Mouse (Mus musculus): ENCODE data around the gene Gad1. TPM values are rescaled to one million over a fixed set of nuclear protein-coding genes. Genes with fewer than 3 reads are reported as not detected.

Gene Gad1
- total and polyA plus RNA-seq, 2 experiments from 2014 or later: 122 to 135 TPM

DNA sequence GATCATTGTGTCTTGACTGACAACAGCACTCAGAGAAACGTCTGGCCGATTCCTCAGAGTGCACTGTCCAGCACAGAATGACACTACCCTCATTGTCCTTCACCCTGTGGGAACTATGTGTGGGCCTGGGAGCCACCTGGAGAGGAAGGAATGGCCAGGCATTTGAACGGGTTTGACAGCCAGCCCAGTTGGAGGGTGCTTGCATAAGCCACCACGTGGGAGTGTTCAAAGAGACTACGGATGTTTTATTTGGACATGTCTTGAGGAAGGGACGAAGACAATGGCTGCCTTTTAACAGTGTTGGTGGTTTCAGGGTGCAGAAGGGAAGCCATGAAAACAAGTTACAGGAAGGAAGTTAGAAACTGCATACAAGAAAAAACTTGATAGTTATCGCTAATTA, 72.9 kb downstream of the Gad1 start:
- WGBS: 73% methylated on average over 7 of the region's 7 CpGs
- Histone ChIP-seq H3K27me3 (ENCODE audit: insufficient read depth, low read length) (no peaks in the 10 kb centered on the region), H3K9ac (no peak overlapping the region), H3K9me3 (ENCODE audit: low read length) (no peaks in the 10 kb centered on the region), H3K4me1 (ENCODE audit: insufficient read depth) (peaks cover 5% of the 10 kb centered on the region; the same call in 1 of the 2 replicates), H3K4me3 (ENCODE audit: low read depth, low read length) (no peak overlapping the region), H3K27ac (ENCODE audit: low read depth, low read length) (no peak overlapping the region), H3K4me2 (ENCODE audit: low read depth) (no peak overlapping the region), H3K36me3 (ENCODE audit: insufficient read depth) (no peaks in the 10 kb centered on the region)
- ATAC-seq (no peak), DNase-seq (no peak)
- TF ChIP-seq CTCF (IDR thresholded peaks at IDR 0.05; ENCODE audit: low read depth): no peak

DNA sequence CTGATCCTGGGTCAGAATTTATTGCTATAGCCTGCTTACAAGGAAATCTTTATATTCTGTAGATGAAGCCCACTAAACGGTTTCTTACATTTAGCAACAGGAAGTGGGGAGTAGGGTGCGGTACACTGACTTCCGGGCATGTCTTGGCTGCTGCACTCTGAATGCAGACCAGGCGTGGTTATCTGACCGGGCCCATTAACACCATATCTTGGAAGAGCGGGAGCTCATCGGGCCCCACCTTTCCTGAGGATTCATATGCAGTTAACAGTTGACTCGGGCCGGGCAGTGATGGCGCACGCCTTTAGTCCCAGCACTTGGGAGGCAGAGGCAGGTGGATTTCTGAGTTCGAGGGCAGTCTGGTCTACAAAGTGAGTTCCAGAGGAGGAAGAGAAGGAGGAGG, 75.5 kb downstream of the Gad1 start:
- Histone ChIP-seq H3K27me3 (ENCODE audit: insufficient read depth, low read length) (no peaks in the 10 kb centered on the region), H3K36me3 (ENCODE audit: insufficient read depth) (no peaks in the 10 kb centered on the region), H3K9ac (no peak overlapping the region), H3K4me3 (ENCODE audit: low read depth, low read length) (no peak overlapping the region), H3K27ac (ENCODE audit: low read depth, low read length) (no peak overlapping the region), H3K4me2 (ENCODE audit: low read depth) (no peak overlapping the region), H3K4me1 (ENCODE audit: insufficient read depth) (peaks cover 5% of the 10 kb centered on the region; the same call in 1 of the 2 replicates), H3K9me3 (ENCODE audit: low read length) (no peaks in the 10 kb centered on the region)
- ATAC-seq (no peak), DNase-seq (no peak)
- TF ChIP-seq CTCF (IDR thresholded peaks at IDR 0.05; ENCODE audit: low read depth): no peak
- 96% methylated on average over 12 of the region's 12 CpGs for WGBS

DNA sequence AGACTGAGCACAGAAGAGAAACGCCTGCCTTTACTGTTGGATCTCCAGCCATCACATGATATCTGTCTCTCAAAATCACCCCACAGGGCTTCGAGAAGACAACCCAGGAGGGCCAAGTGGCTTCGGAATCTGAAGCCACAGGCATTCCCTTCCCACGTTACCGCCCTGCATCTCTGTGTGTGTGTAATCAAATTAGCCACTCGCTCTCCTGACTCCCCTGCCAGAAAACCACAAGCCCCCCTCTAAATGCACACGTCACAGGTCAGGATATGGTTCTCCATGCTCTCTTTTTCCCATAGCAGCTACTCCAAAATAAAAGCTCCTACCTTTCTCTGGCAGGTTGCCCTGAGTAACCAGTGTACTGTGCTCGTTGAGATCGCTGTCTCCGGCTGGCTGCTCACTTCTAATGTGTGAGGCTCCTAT, 76.5 kb downstream of the Gad1 start:
- H3K36me3 ChIP-seq (ENCODE audit: insufficient read depth): no peaks in the 10 kb centered on the region
- no peaks in the 10 kb centered on the region for H3K27me3 ChIP-seq (ENCODE audit: insufficient read depth, low read length)
- H3K4me1 ChIP-seq (ENCODE audit: insufficient read depth): peaks cover 5% of the 10 kb centered on the region; the same call in 1 of the 2 replicates
- no peaks in the 10 kb centered on the region for H3K9me3 ChIP-seq (ENCODE audit: low read length)
- H3K4me3 ChIP-seq (ENCODE audit: low read depth, low read length): 0 out of 2 replicates have a peak overlapping the region, but pooled peaks have one; percentile 17
- WGBS: 8% methylated on average over 10 of the region's 10 CpGs
- H3K9ac ChIP-seq: no peak overlapping the region
- DNase-seq (peak; percentile 83), ATAC-seq (peak; percentile 95)
- peak overlapping the region; percentile 36 for H3K4me2 ChIP-seq (ENCODE audit: low read depth)
- no peak overlapping the region; the same call in 1 of the 2 replicates for H3K27ac ChIP-seq (ENCODE audit: low read depth, low read length)
- no peak for TF ChIP-seq CTCF (IDR thresholded peaks at IDR 0.05; ENCODE audit: low read depth)

DNA sequence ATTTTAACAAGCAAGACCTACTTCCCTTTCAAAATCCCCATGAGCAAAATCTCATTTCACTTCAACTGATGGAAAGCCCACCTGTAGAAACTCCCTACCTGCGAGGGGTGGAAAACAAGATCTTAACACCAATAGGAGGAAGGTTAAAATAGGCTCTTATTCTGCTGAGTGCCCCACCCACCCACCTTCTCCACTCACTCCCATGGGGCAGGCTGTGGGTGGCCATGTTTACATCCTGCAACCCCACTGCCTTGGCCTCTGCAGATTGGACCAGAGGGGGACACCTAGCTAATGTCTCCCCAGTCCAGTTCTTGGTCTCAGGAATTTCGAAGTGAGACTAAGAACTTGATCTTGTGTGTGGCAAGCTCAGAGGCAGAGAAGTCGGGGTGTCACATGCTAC, 77.0 kb downstream of the Gad1 start:
- Histone ChIP-seq H3K27ac (ENCODE audit: low read depth, low read length) (no peak overlapping the region), H3K9ac (no peak overlapping the region), H3K4me3 (ENCODE audit: low read depth, low read length) (0 out of 2 replicates have a peak overlapping the region, but pooled peaks have one; percentile 17), H3K4me1 (ENCODE audit: insufficient read depth) (peaks cover 5% of the 10 kb centered on the region; the same call in 1 of the 2 replicates), H3K36me3 (ENCODE audit: insufficient read depth) (no peaks in the 10 kb centered on the region), H3K27me3 (ENCODE audit: insufficient read depth, low read length) (no peaks in the 10 kb centered on the region), H3K9me3 (ENCODE audit: low read length) (no peaks in the 10 kb centered on the region), H3K4me2 (ENCODE audit: low read depth) (peak overlapping the region; percentile 36)
- TF ChIP-seq CTCF (IDR thresholded peaks at IDR 0.05; ENCODE audit: low read depth): no peak
- DNase-seq: no peak
- no peak for ATAC-seq
- WGBS: 72% methylated on average over 3 of the region's 3 CpGs

DNA sequence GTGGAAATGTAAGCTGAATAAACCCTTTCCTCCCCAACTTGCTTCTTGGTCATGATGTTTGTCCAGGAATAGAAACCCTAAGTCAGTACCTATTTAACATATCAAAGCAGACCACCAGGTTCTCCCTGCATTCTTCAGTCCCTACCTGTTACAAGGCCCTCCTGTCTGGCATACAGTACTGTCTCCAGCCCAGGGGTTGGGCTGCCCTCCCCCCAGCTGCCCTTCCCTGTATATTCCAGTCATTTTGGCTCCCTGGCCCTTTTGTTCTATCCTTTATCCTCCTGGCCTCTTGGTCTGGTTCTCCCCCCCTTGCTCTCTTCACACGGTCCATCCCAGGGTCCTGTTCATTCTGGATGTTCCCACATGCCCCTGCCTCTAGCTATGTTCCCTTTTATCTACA, 78.4 kb downstream of the Gad1 start:
- no peak for TF ChIP-seq CTCF (IDR thresholded peaks at IDR 0.05; ENCODE audit: low read depth)
- ATAC-seq (no peak), DNase-seq (no peak)
- Histone ChIP-seq H3K9ac (no peak overlapping the region), H3K27me3 (ENCODE audit: insufficient read depth, low read length) (no peaks in the 10 kb centered on the region), H3K4me1 (ENCODE audit: insufficient read depth) (peaks cover 5% of the 10 kb centered on the region; the same call in 1 of the 2 replicates), H3K27ac (ENCODE audit: low read depth, low read length) (no peak overlapping the region), H3K36me3 (ENCODE audit: insufficient read depth) (no peaks in the 10 kb centered on the region), H3K9me3 (ENCODE audit: low read length) (no peaks in the 10 kb centered on the region; the same call in 1 of the 2 replicates), H3K4me3 (ENCODE audit: low read depth, low read length) (no peak overlapping the region), H3K4me2 (ENCODE audit: low read depth) (no peak overlapping the region)
- 83% methylated on average over 1 of the region's 1 CpGs for WGBS

DNA sequence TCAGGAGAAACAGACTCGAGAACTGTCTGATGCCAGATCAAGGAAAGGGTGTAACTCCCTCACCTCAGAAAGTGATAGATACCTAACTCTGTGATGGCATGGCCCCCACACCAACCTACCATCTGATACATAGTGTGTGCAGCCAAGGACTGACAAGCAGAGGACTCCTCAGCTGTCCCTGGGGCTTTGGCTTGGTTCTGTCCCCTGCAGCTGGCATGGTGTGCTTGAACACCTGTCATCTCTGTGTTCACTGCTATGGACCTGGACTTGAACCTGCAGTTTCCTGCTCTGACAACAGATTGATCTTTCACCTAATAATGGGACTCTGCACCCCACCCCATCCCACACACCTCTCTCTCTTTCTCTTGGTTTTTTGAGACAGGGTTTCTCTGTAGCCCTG, 79.5 kb downstream of the Gad1 start:
- no peak for TF ChIP-seq CTCF (IDR thresholded peaks at IDR 0.05; ENCODE audit: low read depth)
- ATAC-seq (no peak), DNase-seq (no peak)
- 96% methylated on average over 1 of the region's 1 CpGs for WGBS
- Histone ChIP-seq H3K4me3 (ENCODE audit: low read depth, low read length) (no peak overlapping the region), H3K36me3 (ENCODE audit: insufficient read depth) (no peaks in the 10 kb centered on the region), H3K9ac (no peak overlapping the region), H3K9me3 (ENCODE audit: low read length) (no peaks in the 10 kb centered on the region; the same call in 1 of the 2 replicates), H3K4me2 (ENCODE audit: low read depth) (no peak overlapping the region), H3K4me1 (ENCODE audit: insufficient read depth) (peaks cover 5% of the 10 kb centered on the region; the same call in 1 of the 2 replicates), H3K27ac (ENCODE audit: low read depth, low read length) (no peak overlapping the region), H3K27me3 (ENCODE audit: insufficient read depth, low read length) (no peaks in the 10 kb centered on the region)

DNA sequence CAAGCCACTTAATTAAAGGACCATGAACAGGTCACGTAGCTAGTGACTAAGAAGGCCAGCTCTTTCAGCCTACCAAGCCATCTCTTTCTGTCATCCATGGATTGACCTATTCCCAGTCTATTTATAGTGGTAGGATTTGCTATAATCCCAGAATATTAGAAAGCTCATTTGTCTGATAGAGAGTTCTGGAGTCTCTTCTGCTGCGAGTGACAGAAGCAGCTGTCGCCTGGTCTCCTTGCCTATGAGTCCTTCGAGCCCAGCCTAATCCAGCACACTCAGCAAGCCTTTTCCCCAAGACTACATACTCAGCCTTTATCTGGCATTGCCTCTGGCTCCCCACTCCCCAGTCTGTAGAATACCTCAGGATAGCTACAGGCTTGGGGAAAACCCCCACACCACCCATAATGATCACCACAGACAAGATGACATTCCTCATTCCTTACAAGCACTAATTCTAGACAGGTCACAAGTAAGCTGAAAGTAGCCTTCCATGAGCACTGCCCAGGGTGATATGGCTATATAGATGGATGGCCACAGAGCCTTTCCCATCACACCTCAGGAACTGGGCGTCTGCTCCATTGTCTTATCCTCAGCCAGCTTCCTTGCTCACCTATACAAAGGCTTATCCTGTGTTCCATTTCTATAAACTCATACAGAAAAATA, 81.3 kb downstream of the Gad1 start:
- Histone ChIP-seq H3K36me3 (ENCODE audit: insufficient read depth) (no peaks in the 10 kb centered on the region), H3K9me3 (ENCODE audit: low read length) (no peaks in the 10 kb centered on the region; the same call in 1 of the 2 replicates), H3K4me2 (ENCODE audit: low read depth) (no peak overlapping the region), H3K4me3 (ENCODE audit: low read depth, low read length) (no peak overlapping the region), H3K27ac (ENCODE audit: low read depth, low read length) (no peak overlapping the region), H3K4me1 (ENCODE audit: insufficient read depth) (peaks cover 5% of the 10 kb centered on the region; the same call in 1 of the 2 replicates), H3K9ac (no peak overlapping the region), H3K27me3 (ENCODE audit: insufficient read depth, low read length) (no peaks in the 10 kb centered on the region)
- 92% methylated on average over 5 of the region's 5 CpGs for WGBS
- no peak for ATAC-seq
- no peak for DNase-seq
- TF ChIP-seq CTCF (IDR thresholded peaks at IDR 0.05; ENCODE audit: low read depth): no peak

Data from forebrain, postnatal 0 days (tissue).